ENCODE assay signal across 22 mouse cellular contexts in genomic region chr15:40387746-40388145, GRCm38 (mm10).
"Had no signal": no experiment of that assay in that cellular context is flagged by ENCODE, and none has a peak within 500 bp of the region (broad histone marks: within the 10 kb centered on the region; RNA-seq: fewer than 3 reads in every experiment).

No protein-coding gene starts in this region.

- H3K27ac ChIP-seq: gastrocnemius, adult 2 months; heart, embryonic 10.5 days; hindbrain, embryonic 10.5 days; hindbrain, embryonic 12.5 days; hindbrain, embryonic 14.5 days; intestine, embryonic 15.5 days; layer of hippocampus, adult 2 months; left cerebral cortex, adult 2 months; limb, embryonic 10.5 days; limb, embryonic 12.5 days; liver, embryonic 13.5 days had no signal

- H3K9ac ChIP-seq: heart, embryonic 12.5 days; hindbrain, embryonic 12.5 days; hindbrain, embryonic 14.5 days; intestine, embryonic 15.5 days; limb, embryonic 12.5 days; liver, embryonic 13.5 days had no signal

- H3K4me3 ChIP-seq: gastrocnemius, adult 2 months; heart, embryonic 10.5 days; heart, embryonic 12.5 days; hindbrain, embryonic 10.5 days; hindbrain, embryonic 12.5 days; intestine, embryonic 15.5 days; layer of hippocampus, adult 2 months; left cerebral cortex, adult 2 months; limb, embryonic 10.5 days; limb, embryonic 12.5 days; liver, embryonic 13.5 days had no signal

- DNase-seq: gastrocnemius, adult 2 months; gastrocnemius, postnatal 10 days; gastrocnemius, postnatal 25 days; heart, adult 18-20 months; heart, postnatal 10 days; heart, postnatal 4 days; kidney, adult 18-20 months; kidney, adult 8-10 months; kidney, postnatal 10 days; kidney, postnatal 25 days; kidney, postnatal 4 days; liver, embryonic 13.5 days had no signal

- H3K36me3 ChIP-seq: heart, embryonic 10.5 days; heart, embryonic 12.5 days; hindbrain, embryonic 10.5 days; hindbrain, embryonic 12.5 days; intestine, embryonic 15.5 days; limb, embryonic 10.5 days; limb, embryonic 12.5 days; liver, embryonic 13.5 days had no signal

- H3K27me3 ChIP-seq: heart, embryonic 12.5 days; hindbrain, embryonic 12.5 days; intestine, embryonic 15.5 days; limb, embryonic 12.5 days; liver, embryonic 13.5 days had no signal

- H3K4me1 ChIP-seq: heart, embryonic 10.5 days; heart, embryonic 12.5 days; hindbrain, embryonic 10.5 days; hindbrain, embryonic 12.5 days; intestine, embryonic 15.5 days; limb, embryonic 10.5 days; limb, embryonic 12.5 days; liver, embryonic 13.5 days had no signal
